Mouse (Mus musculus) intestine, postnatal 0 days (tissue): Measurements from ENCODE around the gene Gpr33. TPM values are rescaled to one million over a fixed set of nuclear protein-coding genes. Genes with fewer than 3 reads are reported as not detected.

Experiments used
- ATAC-seq: fragments of 200-750 bp; cut with Nextera tagmentation; 2 replicates; pipeline ENCODE4 v1.8.0; 2017; ENCODE audit warnings: mild to moderate bottlenecking, moderate TSS enrichment, moderate library complexity
- H3K27ac ChIP-seq: fragments of 300-500 bp; sonication (generic); 2 replicates; pipeline ENCODE4 v1.5.1; 2014; ENCODE audit warnings: mild to moderate bottlenecking, low read depth, low read length, moderate library complexity
- H3K27me3 ChIP-seq: fragments of 300-500 bp; sonication (generic); replicated peaks from 2 replicates; pipeline ENCODE4 v1.6.1; 2014; ENCODE audit warnings: low read length, mixed read lengths; ENCODE audit not compliant: control insufficient read depth, insufficient read depth
- H3K36me3 ChIP-seq: fragments of 300-500 bp; sonication (generic); 2 replicates; pipeline ENCODE4 v1.6.1; 2014; ENCODE audit warnings: mild to moderate bottlenecking, moderate library complexity; ENCODE audit not compliant: control insufficient read depth, insufficient read depth
- H3K4me1 ChIP-seq: fragments of 300-500 bp; sonication (generic); replicated peaks from 2 replicates; pipeline ENCODE4 v1.6.1; 2014; ENCODE audit warnings: antibody characterized with exemption, low read length, mixed read lengths; ENCODE audit not compliant: control insufficient read depth, insufficient read depth
- H3K4me2 ChIP-seq: fragments of 300-500 bp; sonication (generic); replicated peaks from 2 replicates; pipeline ENCODE4 v1.6.1; 2014; ENCODE audit warnings: low read depth, mild to moderate bottlenecking, moderate library complexity
- H3K4me3 ChIP-seq: fragments of 300-500 bp; sonication (generic); 2 replicates; pipeline ENCODE4 v1.5.1; 2014; ENCODE audit warnings: low read depth, low read length
- H3K9ac ChIP-seq: fragments of 300-500 bp; sonication (generic); 2 replicates; pipeline ENCODE4 v1.6.1; 2014; ENCODE audit warnings: mild to moderate bottlenecking, low read depth, low read length
- H3K9me3 ChIP-seq: fragments of 300-500 bp; sonication (generic); 2 replicates; pipeline ENCODE4 v1.6.1; 2016; ENCODE audit warnings: mixed run types; ENCODE audit not compliant: control insufficient read depth
- CTCF ChIP-seq: sonication (generic); IDR thresholded peaks from 2 replicates; pipeline ENCODE4 v1.5.1; 2016; ENCODE audit warnings: low read depth, mild to moderate bottlenecking, control low read depth, antibody characterized with exemption, moderate library complexity
- WGBS: fragments of 180-500 bp; shearing (Covaris S2); extraction: QIAGEN DNeasy Blood & Tissue Kit; methylation state at CpG from one replicate; pipeline ENCODE4 v1.1.7; 2014; 5-methylcytosine and 5-hydroxymethylcytosine counted together
- polyA plus RNA-seq: library from polyadenylated mRNA; unstranded; fragments of >200 nt; fragmentation: Nextera tagmentation; extraction: Ambion mirVana; gene quantifications from 2 replicates; pipeline ENCODE4 v1.2.1, GENCODE M21; 2015

Gpr33 gene
- polyA plus RNA-seq, 1 experiment from 2014 or later, result not detected

DNA sequence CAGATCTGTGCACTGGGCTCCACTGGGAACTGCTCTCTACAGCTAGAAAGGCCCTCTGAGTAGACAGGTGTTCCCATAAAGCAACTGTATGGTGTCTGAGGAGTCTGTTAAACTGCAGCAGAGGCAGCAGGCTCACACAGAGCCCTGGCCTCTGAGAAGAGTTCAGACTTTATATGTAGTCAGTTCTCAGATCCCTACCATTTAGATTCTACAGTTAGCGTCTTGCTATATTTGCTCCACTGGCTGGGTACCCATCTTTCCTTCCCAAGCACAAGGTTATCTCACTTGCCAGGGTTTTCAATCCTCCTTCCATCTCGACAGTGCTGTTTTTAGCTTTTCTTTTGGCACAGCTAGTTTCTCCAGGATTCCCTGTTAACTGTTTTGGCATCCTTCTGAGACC is 37.2 kb downstream of the Gpr33 start:
- no peaks in the 10 kb centered on the region for H3K27me3 ChIP-seq
- H3K9ac ChIP-seq, result no peak overlapping the region
- no peak for TF ChIP-seq CTCF
- ATAC-seq, result no peak
- no peak overlapping the region for H3K4me2 ChIP-seq
- H3K4me1 ChIP-seq, result no peaks in the 10 kb centered on the region
- H3K36me3 ChIP-seq, result no peaks in the 10 kb centered on the region; the same call in 1 of the 2 replicates
- H3K27ac ChIP-seq, result no peak overlapping the region
- no peak overlapping the region for H3K4me3 ChIP-seq
- H3K9me3 ChIP-seq, result no peaks in the 10 kb centered on the region
- WGBS, result 87% methylated on average over 2 of the region's 2 CpGs

DNA sequence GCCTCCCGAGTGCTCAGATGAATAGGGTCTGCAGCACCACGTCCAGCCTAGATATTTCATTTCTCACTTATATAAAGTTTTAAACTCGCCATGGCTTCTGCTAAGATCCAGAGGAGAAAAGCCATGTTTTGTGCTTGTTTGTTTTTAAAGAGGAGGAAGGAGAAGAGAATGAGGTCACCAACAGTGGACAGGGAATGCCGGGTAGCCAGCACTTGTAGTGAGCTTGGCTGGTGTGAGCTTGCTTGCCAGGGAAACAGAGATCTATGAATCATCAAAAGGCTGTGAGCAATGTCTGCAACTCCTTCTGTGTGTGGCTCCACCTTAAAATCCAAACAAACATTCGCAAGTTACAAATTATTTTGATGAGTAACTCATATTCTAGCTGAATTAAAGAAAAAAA is 39.3 kb downstream of the Gpr33 start:
- H3K9me3 ChIP-seq, result no peaks in the 10 kb centered on the region
- no peak overlapping the region for H3K4me2 ChIP-seq
- no peak for ATAC-seq
- no peaks in the 10 kb centered on the region for H3K27me3 ChIP-seq
- no peak overlapping the region for H3K9ac ChIP-seq
- TF ChIP-seq CTCF, result no peak
- no peak overlapping the region for H3K27ac ChIP-seq
- H3K36me3 ChIP-seq, result no peaks in the 10 kb centered on the region; the same call in 1 of the 2 replicates
- no peaks in the 10 kb centered on the region for H3K4me1 ChIP-seq
- WGBS, result 80% methylated on average over 5 of the region's 5 CpGs
- H3K4me3 ChIP-seq, result no peak overlapping the region

DNA sequence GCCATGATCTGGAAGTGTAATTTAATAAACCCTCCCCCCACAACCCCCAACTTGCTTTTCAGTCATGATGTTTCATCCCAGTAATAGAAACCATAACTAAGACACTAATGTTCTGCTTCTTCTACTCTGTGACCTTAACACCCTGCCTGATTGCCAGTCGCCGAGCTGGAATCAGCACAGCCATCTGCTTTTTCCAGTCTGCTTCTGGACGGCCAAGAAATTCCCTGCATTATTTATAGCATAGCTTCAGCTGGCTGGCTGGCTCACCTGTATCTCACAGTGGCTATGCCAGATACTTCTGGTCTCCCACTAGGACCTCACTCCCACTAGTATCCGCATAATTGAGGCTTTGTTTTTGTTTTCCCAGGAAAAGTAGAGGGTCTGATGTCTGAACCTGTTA is 42.0 kb downstream of the Gpr33 start:
- H3K27me3 ChIP-seq, result no peaks in the 10 kb centered on the region
- H3K9me3 ChIP-seq, result no peaks in the 10 kb centered on the region
- TF ChIP-seq CTCF, result no peak
- H3K9ac ChIP-seq, result no peak overlapping the region
- H3K27ac ChIP-seq, result no peak overlapping the region
- no peak overlapping the region for H3K4me2 ChIP-seq
- H3K4me1 ChIP-seq, result no peaks in the 10 kb centered on the region
- no peak overlapping the region for H3K4me3 ChIP-seq
- WGBS, result 51% methylated on average over 4 of the region's 4 CpGs
- ATAC-seq, result no peak
- no peaks in the 10 kb centered on the region for H3K36me3 ChIP-seq

DNA sequence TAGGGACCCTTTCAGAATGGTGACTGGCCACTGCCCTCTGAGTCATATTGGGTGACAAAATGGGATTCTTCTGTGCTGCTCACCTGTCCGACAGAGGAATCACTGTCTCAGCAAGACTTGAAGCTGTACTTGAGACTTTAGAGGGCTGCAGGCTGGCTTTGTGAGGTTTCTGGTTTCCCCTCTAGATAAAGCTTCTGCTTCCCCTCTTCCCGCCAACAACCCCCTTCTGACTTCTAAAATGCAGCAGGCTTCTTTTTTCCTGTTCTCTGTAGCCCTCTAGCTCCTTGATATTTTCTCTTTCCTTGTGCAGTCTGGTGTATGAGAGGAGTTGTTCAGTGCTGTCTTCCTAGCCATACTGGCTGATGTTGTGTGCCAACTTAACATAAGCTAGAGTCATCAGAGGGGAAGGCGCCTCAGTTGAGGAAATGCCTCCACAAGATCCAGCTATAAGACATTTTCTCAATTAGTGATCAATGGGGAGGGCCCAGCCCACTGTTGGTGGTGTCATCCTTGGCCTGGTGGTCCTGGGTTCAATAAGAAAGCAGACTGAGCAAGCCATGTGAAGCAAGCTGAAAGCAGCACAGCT is 42.6 kb downstream of the Gpr33 start:
- H3K27ac ChIP-seq, result no peak overlapping the region
- TF ChIP-seq CTCF, result no peak
- no peak overlapping the region for H3K4me3 ChIP-seq
- H3K9ac ChIP-seq, result no peak overlapping the region
- H3K36me3 ChIP-seq, result no peaks in the 10 kb centered on the region
- no peak for ATAC-seq
- H3K27me3 ChIP-seq, result no peaks in the 10 kb centered on the region
- WGBS, result 88% methylated on average over 3 of the region's 3 CpGs
- H3K4me1 ChIP-seq, result no peaks in the 10 kb centered on the region
- no peak overlapping the region for H3K4me2 ChIP-seq
- no peaks in the 10 kb centered on the region for H3K9me3 ChIP-seq

DNA sequence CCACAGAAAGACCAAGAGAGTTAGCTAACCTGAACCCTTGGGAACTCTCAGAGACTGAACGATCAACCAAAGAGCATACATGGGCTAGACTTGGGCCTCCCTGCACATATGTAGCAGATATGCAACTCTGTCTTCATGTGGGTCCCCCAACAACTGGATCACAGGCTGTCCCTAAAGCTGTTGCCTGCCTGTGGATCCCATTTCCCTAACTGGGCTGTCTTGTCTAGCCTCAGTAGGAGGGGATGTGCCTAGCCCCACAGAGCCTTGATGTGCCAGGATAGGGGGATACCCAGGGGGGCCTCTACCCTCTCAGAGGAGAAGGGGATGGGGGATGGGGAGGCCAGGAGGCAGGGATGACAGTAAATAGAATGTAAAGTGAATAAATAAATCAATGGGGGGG is 44.2 kb downstream of the Gpr33 start:
- no peak for ATAC-seq

DNA sequence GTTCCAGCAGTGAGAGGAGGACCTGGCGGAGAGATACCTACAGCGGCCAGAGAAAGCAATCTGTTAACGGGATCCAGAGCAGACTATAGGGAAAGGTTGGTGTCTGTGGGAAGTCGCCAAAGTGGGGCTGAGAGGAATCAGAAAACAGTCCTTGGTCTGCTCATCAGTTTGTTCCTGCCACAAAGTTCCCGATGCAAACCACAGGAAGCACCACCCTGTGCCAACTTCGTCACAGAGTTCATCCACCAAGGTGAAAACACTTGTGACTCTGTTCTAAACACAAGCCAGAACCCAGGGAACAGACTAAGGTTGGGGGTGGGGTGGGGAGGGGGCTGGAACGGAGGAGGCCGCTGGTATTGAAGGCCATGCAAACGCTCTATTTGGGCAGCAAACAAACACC is 51.3 kb downstream of the Gpr33 start:
- no peak for TF ChIP-seq CTCF
- Histone ChIP-seq H3K4me2 (no peak overlapping the region), H3K27ac (no peak overlapping the region), H3K9ac (no peak overlapping the region), H3K27me3 (no peaks in the 10 kb centered on the region), H3K4me3 (no peak overlapping the region), H3K36me3 (no peaks in the 10 kb centered on the region), H3K9me3 (no peaks in the 10 kb centered on the region), H3K4me1 (no peaks in the 10 kb centered on the region)
- 55% methylated on average over 9 of the region's 9 CpGs for WGBS
- ATAC-seq, result no peak

More for the DNA sequence above, 44.2 kb downstream of the Gpr33 start:
- WGBS, result 95% methylated on average over 1 of the region's 1 CpGs
- H3K27me3 ChIP-seq, result no peaks in the 10 kb centered on the region
- H3K4me1 ChIP-seq, result no peaks in the 10 kb centered on the region
- no peak overlapping the region for H3K4me3 ChIP-seq
- H3K4me2 ChIP-seq, result no peak overlapping the region
- H3K36me3 ChIP-seq, result no peaks in the 10 kb centered on the region
- no peaks in the 10 kb centered on the region for H3K9me3 ChIP-seq
- TF ChIP-seq CTCF, result no peak
- no peak overlapping the region for H3K9ac ChIP-seq
- H3K27ac ChIP-seq, result no peak overlapping the region

DNA sequence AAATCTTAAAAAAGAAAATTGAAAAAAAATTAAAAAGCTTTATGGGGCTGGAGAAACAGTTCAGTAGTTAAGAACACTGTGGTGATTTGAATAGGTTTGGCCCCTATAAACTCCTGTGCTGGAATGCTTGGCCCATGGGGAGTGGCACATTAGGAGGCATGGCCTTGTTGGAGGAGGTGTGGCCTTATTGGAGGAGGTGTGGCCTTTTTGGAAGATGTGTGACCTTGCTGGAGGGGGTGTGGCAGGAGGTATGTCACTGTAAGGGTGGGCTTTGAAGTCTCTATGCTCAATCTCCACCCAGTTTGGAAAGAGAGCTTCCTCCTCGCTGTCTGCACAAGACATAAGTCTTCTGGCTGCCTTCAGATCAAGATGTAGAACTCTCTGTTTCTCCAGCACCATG is 53.5 kb downstream of the Gpr33 start:
- no peak overlapping the region for H3K4me3 ChIP-seq
- no peak for ATAC-seq

More for the DNA sequence above, 53.5 kb downstream of the Gpr33 start:
- Histone ChIP-seq H3K9me3 (no peaks in the 10 kb centered on the region), H3K36me3 (no peaks in the 10 kb centered on the region), H3K9ac (no peak overlapping the region), H3K4me2 (no peak overlapping the region), H3K27ac (no peak overlapping the region), H3K4me1 (no peaks in the 10 kb centered on the region), H3K27me3 (no peaks in the 10 kb centered on the region)
- 97% methylated on average over 1 of the region's 1 CpGs for WGBS
- TF ChIP-seq CTCF, result no peak

Other genes starting within 250 kb of the Gpr33 start
- gene Hectd1, start 198.5 kb downstream of the Gpr33 start, polyA plus RNA-seq, result 16.8 and 20.9 TPM in 2 replicates
- gene Heatr5a, start 56.7 kb downstream of the Gpr33 start, polyA plus RNA-seq, result 4.4 and 5.5 TPM in 2 replicates
- 28.5 and 31.8 TPM in 2 replicates for gene Dtd2, start 21.6 kb downstream of the Gpr33 start, polyA plus RNA-seq
- gene Nubpl, start 69.7 kb upstream of the Gpr33 start, polyA plus RNA-seq, result 5.7 and 6.4 TPM in 2 replicates